Mouse (Mus musculus) embryonic facial prominence, embryonic 14.5 days (tissue): ENCODE data around the gene Pcnt. TPM values are rescaled to one million over a fixed set of nuclear protein-coding genes. Genes with fewer than 3 reads are reported as not detected.

ENCODE experiments used
- ATAC-seq: fragments of 200-750 bp; cut with Nextera tagmentation; 2 replicates; pipeline ENCODE4 v1.8.0; 2017; ENCODE audit warnings: low read depth, moderate number of reproducible peaks, moderate TSS enrichment
- DNase-seq: peaks from one replicate; pipeline ENCODE4 v3.0.0-alpha.2; 2015; ENCODE audit warnings: low spot score
- H3K27ac ChIP-seq: fragments of 300-500 bp; sonication (generic); replicated peaks from 2 replicates; pipeline ENCODE4 v1.5.1; 2014; ENCODE audit warnings: low read depth, mild to moderate bottlenecking, low read length, moderate library complexity
- H3K27me3 ChIP-seq: fragments of 300-500 bp; sonication (generic); replicated peaks from 2 replicates; pipeline ENCODE4 v1.6.1; 2014; ENCODE audit warnings: low read length; ENCODE audit not compliant: control insufficient read depth, insufficient read depth
- H3K36me3 ChIP-seq: fragments of 300-500 bp; sonication (generic); 2 replicates; pipeline ENCODE4 v1.6.1; 2014; ENCODE audit warnings: low read length, mixed read lengths; ENCODE audit not compliant: control insufficient read depth, insufficient read depth
- H3K4me1 ChIP-seq: fragments of 300-500 bp; sonication (generic); 2 replicates; pipeline ENCODE4 v1.6.1; 2014; ENCODE audit warnings: antibody characterized with exemption, low read length; ENCODE audit not compliant: control insufficient read depth, insufficient read depth
- H3K4me2 ChIP-seq: fragments of 300-500 bp; sonication (generic); 2 replicates; pipeline ENCODE4 v1.6.1; 2014; ENCODE audit warnings: low read depth, mild to moderate bottlenecking, low read length, moderate library complexity, mixed read lengths
- H3K4me3 ChIP-seq: fragments of 300-500 bp; sonication (generic); 2 replicates; pipeline ENCODE4 v1.5.1; 2014; ENCODE audit warnings: low read depth, mild to moderate bottlenecking, low read length
- H3K9ac ChIP-seq: fragments of 300-500 bp; sonication (generic); 2 replicates; pipeline ENCODE4 v1.6.1; 2014; ENCODE audit warnings: low read depth, mild to moderate bottlenecking, low read length, moderate library complexity, mixed read lengths
- H3K9me3 ChIP-seq: fragments of 300-500 bp; sonication (generic); 2 replicates; pipeline ENCODE4 v1.6.1; 2016; ENCODE audit warnings: low read length; ENCODE audit not compliant: control insufficient read depth
- WGBS: fragments of 180-500 bp; shearing (Covaris S2); extraction: QIAGEN DNeasy Blood & Tissue Kit; methylation state at CpG from one replicate; pipeline ENCODE4 v1.1.7; 2014; 5-methylcytosine and 5-hydroxymethylcytosine counted together
- polyA plus RNA-seq: library from polyadenylated mRNA; unstranded; fragments of >200 nt; fragmentation: Nextera tagmentation; extraction: Ambion mirVana; gene quantifications from 2 replicates; pipeline ENCODE4 v1.2.1, GENCODE M21; 2014

Gene Pcnt
- polyA plus RNA-seq, 1 experiment from 2014 or later: 19.1 TPM

DNA sequence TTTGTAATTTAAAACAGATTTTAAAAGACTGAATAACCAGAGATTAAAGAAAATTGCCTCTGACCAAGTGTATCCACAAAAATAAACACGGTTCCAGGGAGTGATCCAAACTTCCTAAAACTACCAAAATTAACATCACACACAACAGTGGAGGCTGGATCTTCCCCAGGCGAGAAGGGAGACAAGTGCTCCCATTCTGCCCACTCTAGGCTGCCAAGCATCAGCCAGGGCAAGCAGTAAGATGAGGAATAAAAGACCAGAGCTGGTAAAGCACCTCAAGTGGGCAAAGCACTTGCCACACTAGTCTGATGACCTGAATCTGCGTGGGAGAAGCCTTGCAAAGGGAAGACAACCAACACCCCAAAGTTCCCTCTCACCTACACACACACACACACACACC, 70.8 kb downstream of the Pcnt start:
- 61% methylated on average over 3 of the region's 3 CpGs for WGBS

DNA sequence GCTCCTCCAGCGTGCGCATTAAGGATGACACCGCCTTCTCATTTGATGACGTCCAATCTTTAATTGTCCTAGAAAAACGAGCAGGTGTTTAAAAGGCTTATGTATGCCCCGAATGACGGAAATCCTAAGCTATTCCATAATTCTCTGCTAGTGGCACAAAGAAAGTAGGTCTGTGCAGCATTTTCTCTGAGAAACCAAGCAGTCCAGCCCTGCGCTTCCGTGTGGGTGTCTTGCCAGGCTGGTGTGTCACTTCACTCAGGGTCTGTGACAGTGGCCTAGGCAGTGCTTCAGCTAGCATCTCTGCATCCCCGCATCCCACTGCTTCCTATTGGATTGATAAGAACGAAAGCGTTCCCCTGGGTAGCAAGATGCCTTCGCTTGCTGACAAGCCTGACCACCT, 73.8 kb downstream of the Pcnt start:
- H3K9ac ChIP-seq: no peak overlapping the region
- ATAC-seq: no peak
- no peak for DNase-seq
- WGBS: 91% methylated on average over 13 of the region's 13 CpGs
- no peaks in the 10 kb centered on the region for H3K4me1 ChIP-seq
- H3K27me3 ChIP-seq: no peaks in the 10 kb centered on the region
- no peaks in the 10 kb centered on the region for H3K9me3 ChIP-seq
- peaks cover 59% of the 10 kb centered on the region for H3K36me3 ChIP-seq
- no peak overlapping the region for H3K4me3 ChIP-seq
- H3K4me2 ChIP-seq: no peak overlapping the region
- no peak overlapping the region for H3K27ac ChIP-seq

More for the DNA sequence above, 70.8 kb downstream of the Pcnt start:
- Histone ChIP-seq H3K4me1 (no peaks in the 10 kb centered on the region), H3K9ac (no peak overlapping the region), H3K9me3 (no peaks in the 10 kb centered on the region), H3K27ac (no peak overlapping the region), H3K4me3 (no peak overlapping the region), H3K36me3 (peaks cover 60% of the 10 kb centered on the region), H3K27me3 (no peaks in the 10 kb centered on the region), H3K4me2 (no peak overlapping the region)
- ATAC-seq (no peak), DNase-seq (no peak)

GRCm38 (mm10) chr10:76363233-76363632, 79.4 kb downstream of the Pcnt start:
- Histone ChIP-seq H3K4me2 (no peak overlapping the region), H3K4me3 (no peak overlapping the region), H3K9ac (no peak overlapping the region), H3K9me3 (no peaks in the 10 kb centered on the region), H3K4me1 (no peaks in the 10 kb centered on the region), H3K36me3 (peaks cover 33% of the 10 kb centered on the region), H3K27ac (no peak overlapping the region), H3K27me3 (no peaks in the 10 kb centered on the region)
- ATAC-seq: peak; percentile 81
- WGBS: 70% methylated on average over 3 of the region's 3 CpGs
- peak; percentile 63 for DNase-seq

DNA sequence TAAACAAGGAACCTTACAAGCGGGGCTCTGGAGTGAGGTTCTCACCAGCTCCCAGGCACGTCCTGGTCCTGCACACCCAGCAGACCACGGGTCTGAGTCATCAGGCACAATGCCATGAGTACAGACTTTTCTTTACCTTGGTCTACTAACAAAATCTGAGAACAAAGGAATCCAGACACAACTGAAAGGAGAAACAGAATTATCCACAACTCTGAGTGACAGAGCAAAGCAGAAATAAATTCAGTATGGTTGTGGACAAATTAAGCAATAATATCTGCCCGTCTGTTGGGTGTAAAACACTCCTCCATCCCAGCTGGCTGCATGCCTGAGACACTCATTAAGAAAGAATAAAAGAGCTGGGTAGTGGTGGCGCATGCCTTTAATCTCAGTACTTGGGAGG, 84.1 kb downstream of the Pcnt start:
- Histone ChIP-seq H3K9me3 (no peaks in the 10 kb centered on the region), H3K27ac (no peak overlapping the region), H3K4me3 (no peak overlapping the region), H3K4me2 (no peak overlapping the region), H3K4me1 (no peaks in the 10 kb centered on the region), H3K9ac (no peak overlapping the region), H3K36me3 (peaks cover 39% of the 10 kb centered on the region), H3K27me3 (no peaks in the 10 kb centered on the region)
- ATAC-seq (no peak), DNase-seq (no peak)
- 80% methylated on average over 5 of the region's 5 CpGs for WGBS

GRCm38 (mm10) chr10:76357286-76357875, 85.2 kb downstream of the Pcnt start:
- WGBS: 89% methylated on average over 8 of the region's 8 CpGs
- Histone ChIP-seq H3K27me3 (no peaks in the 10 kb centered on the region), H3K4me3 (no peak overlapping the region), H3K9me3 (no peaks in the 10 kb centered on the region), H3K9ac (no peak overlapping the region), H3K27ac (no peak overlapping the region), H3K36me3 (peaks cover 50% of the 10 kb centered on the region), H3K4me2 (no peak overlapping the region), H3K4me1 (no peaks in the 10 kb centered on the region)
- DNase-seq (no peak), ATAC-seq (no peak)

DNA sequence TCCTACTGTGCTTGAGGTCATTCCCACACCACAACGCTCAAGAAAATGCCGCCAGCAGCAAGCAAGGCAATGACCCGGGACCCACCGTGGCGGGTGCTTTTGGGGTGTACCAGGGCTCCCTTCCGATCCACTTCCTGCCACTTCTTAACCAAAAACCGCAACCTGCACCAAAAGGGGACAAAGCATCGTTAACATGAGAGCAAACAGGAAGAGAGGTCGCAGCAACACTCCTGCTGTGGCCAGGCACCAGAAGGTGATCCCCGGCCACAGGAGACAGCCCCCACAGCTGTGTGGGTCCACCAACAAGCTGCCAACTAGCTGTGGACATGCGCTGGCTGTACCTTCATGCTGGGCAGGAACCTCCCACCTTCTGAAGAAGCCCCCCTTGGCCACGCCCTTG, 87.6 kb downstream of the Pcnt start:
- Histone ChIP-seq H3K27ac (no peak overlapping the region), H3K27me3 (no peaks in the 10 kb centered on the region), H3K4me3 (no peak overlapping the region), H3K4me2 (no peak overlapping the region), H3K4me1 (no peaks in the 10 kb centered on the region), H3K9ac (no peak overlapping the region), H3K36me3 (peaks cover 73% of the 10 kb centered on the region), H3K9me3 (no peaks in the 10 kb centered on the region)
- DNase-seq: no peak
- no peak for ATAC-seq
- WGBS: 94% methylated on average over 12 of the region's 12 CpGs

GRCm38 (mm10) chr10:76353986-76354385, 88.6 kb downstream of the Pcnt start:
- DNase-seq (no peak), ATAC-seq (no peak)
- H3K4me3 ChIP-seq: no peak overlapping the region
- H3K4me1 ChIP-seq: no peaks in the 10 kb centered on the region
- H3K4me2 ChIP-seq: no peak overlapping the region
- WGBS: 96% methylated on average over 12 of the region's 12 CpGs
- no peak overlapping the region for H3K27ac ChIP-seq
- H3K36me3 ChIP-seq: peaks cover 74% of the 10 kb centered on the region
- no peaks in the 10 kb centered on the region for H3K27me3 ChIP-seq
- H3K9me3 ChIP-seq: no peaks in the 10 kb centered on the region
- no peak overlapping the region for H3K9ac ChIP-seq

DNA sequence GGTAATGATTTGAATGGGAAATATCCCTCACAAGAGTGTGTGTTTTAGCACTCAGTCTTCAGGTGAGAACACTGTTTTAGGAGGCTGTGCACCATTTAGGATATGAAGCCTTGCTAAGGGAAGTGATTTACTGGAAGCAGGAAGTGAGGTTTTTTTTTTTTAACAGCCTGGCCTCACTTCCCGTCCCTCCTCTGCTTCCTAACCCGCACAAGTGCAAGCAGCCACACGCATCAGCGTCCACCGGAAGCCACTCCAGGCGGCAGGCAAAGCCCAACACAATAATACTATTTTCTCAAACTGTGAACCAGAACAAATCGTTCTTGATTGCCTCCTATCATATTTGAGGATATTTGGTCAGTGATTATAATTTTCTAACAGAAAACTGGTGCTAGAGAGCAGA, 90.6 kb downstream of the Pcnt start:
- 82% methylated on average over 7 of the region's 7 CpGs for WGBS
- Histone ChIP-seq H3K4me3 (no peak overlapping the region), H3K27me3 (no peaks in the 10 kb centered on the region)

GRCm38 (mm10) chr10:76346589-76346988, 96.0 kb downstream of the Pcnt start:
- H3K4me1 ChIP-seq: peaks cover 17% of the 10 kb centered on the region
- no peak overlapping the region for H3K9ac ChIP-seq
- peaks cover 17% of the 10 kb centered on the region for H3K36me3 ChIP-seq
- no peak overlapping the region for H3K27ac ChIP-seq
- 7% methylated on average over 4 of the region's 4 CpGs for WGBS
- DNase-seq: peak; percentile 48
- no peaks in the 10 kb centered on the region for H3K27me3 ChIP-seq
- ATAC-seq: no peak
- H3K4me2 ChIP-seq: peak overlapping the region; percentile 91
- H3K4me3 ChIP-seq: peak overlapping the region; percentile 96
- no peaks in the 10 kb centered on the region for H3K9me3 ChIP-seq

More for the DNA sequence above, 90.6 kb downstream of the Pcnt start:
- Histone ChIP-seq H3K27ac (no peak overlapping the region), H3K4me2 (no peak overlapping the region), H3K9me3 (no peaks in the 10 kb centered on the region), H3K4me1 (no peaks in the 10 kb centered on the region), H3K9ac (no peak overlapping the region), H3K36me3 (peaks cover 66% of the 10 kb centered on the region)
- no peak for DNase-seq
- no peak for ATAC-seq
